Mouse (Mus musculus): ENCODE data around the gene Atp23. TPM values are rescaled to one million over a fixed set of nuclear protein-coding genes. Genes with fewer than 3 reads are reported as not detected.

Gene Atp23
- total RNA-seq, 1 experiment = 12.1 TPM

DNA sequence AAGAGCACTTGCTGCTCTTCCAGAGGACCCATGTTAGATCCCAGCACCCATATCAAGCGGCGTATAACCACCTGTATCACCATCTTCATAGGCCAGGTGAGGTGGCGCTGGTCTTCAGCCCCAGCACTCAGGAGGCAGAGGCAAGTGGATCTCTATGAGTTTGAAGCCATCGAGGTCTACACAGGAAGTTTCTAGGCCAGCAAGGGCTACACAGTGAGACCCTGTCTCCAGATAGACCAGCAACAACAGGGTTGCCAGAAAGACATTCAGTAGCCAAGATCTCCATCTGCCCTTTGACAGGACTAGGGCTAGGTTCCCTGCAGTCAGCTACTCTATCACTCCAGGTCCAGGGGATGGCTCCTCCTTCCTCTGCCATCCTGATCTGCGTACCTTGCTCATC is 5.7 kb upstream of the Atp23 start:
- in situ Hi-C loops (cut with MboI; ENCODE audit: low sequenced_read_pairs in 2 of 2, unreplicated experiment in 2 of 2) = no loop called here
- no peak overlapping the region for H3K4me3 ChIP-seq (ENCODE audit: insufficient read depth in 1 of 2, low read depth in 1 of 2, low read length in 2 of 2, poor library complexity in 1 of 2, severe bottlenecking in 1 of 2)
- TF ChIP-seq HCFC1 (IDR thresholded peaks at IDR 0.05; ENCODE audit: borderline replicate concordance, insufficient read depth, low read length) = no peak
- TF ChIP-seq ZNF384 (IDR thresholded peaks at IDR 0.05; ENCODE audit: low read depth, low read length) = no peak
- no peak for TF ChIP-seq ZC3H11A (IDR thresholded peaks at IDR 0.05; ENCODE audit: borderline replicate concordance, low read depth, low read length)
- TF ChIP-seq MAFK (IDR thresholded peaks at IDR 0.05; ENCODE audit: insufficient read depth, low read depth, low read length) = no peak
- no peak for TF ChIP-seq CHD2 (IDR thresholded peaks at IDR 0.05; ENCODE audit: low read depth, low read length)
- no peaks in the 10 kb centered on the region for H3K36me3 ChIP-seq (ENCODE audit: control insufficient read depth, insufficient read depth, low read length, poor library complexity, severe bottlenecking)
- no peaks in the 10 kb centered on the region for H3K9me3 ChIP-seq (ENCODE audit: control insufficient read depth, insufficient read depth, low read depth, low read length)
- H3K27ac ChIP-seq (ENCODE audit: insufficient read depth, low read depth, low read length, poor library complexity, severe bottlenecking) = no peak overlapping the region
- H3K4me1 ChIP-seq (ENCODE audit: control insufficient read depth in 2 of 2, insufficient read depth in 2 of 2, low read length in 2 of 2, poor library complexity in 1 of 2) = peaks cover 3 to 4% of the 10 kb centered on the region in 2 experiments; a peak in 3 of 4 replicates
- H3K9ac ChIP-seq (ENCODE audit: insufficient read depth, low read depth, low read length, poor library complexity, severe bottlenecking) = no peak overlapping the region
- no peak for DNase-seq (ENCODE audit: low read depth, low spot score)

DNA sequence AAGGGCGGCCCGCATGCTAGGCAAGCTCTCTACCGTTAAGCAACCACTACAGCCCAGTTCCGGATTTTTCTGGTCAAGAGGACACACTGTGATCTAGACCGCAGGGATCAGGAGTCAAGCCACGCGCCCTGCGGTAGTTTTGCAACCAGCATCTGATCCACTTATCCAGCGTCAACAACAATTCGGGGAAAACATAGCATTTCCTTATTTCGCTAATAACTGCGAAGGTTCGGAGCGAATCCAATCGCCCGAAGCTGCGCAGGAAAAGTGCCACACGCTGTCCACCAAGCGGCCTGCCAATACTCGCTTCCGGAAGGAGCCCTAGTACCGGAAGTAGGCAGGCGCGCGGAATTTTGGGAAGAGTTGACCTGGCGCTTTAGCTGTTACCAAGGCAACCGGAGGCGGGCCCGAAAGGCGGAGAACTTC is 4.5 kb upstream of the Atp23 start:
- Histone ChIP-seq H3K9me3 (ENCODE audit: control insufficient read depth, insufficient read depth, low read depth, low read length) (no peaks in the 10 kb centered on the region), H3K27ac (ENCODE audit: insufficient read depth, low read depth, low read length, poor library complexity, severe bottlenecking) (peak overlapping the region; percentile 82), H3K4me3 (ENCODE audit: insufficient read depth in 1 of 2, low read depth in 1 of 2, low read length in 2 of 2, poor library complexity in 1 of 2, severe bottlenecking in 1 of 2) (peak overlapping the region; percentile 85 to 95), H3K9ac (ENCODE audit: insufficient read depth, low read depth, low read length, poor library complexity, severe bottlenecking) (peak overlapping the region; percentile 92), H3K4me1 (ENCODE audit: control insufficient read depth in 2 of 2, insufficient read depth in 2 of 2, low read length in 2 of 2, poor library complexity in 1 of 2) (peaks cover 3 to 4% of the 10 kb centered on the region in 2 experiments; a peak in 3 of 4 replicates), H3K36me3 (ENCODE audit: control insufficient read depth, insufficient read depth, low read length, poor library complexity, severe bottlenecking) (no peaks in the 10 kb centered on the region)
- peak; percentile 95 for DNase-seq (ENCODE audit: low read depth, low spot score)
- in situ Hi-C loops (cut with MboI; ENCODE audit: low sequenced_read_pairs in 2 of 2, unreplicated experiment in 2 of 2) = no loop called here
- no peak for TF ChIP-seq ZC3H11A (IDR thresholded peaks at IDR 0.05; ENCODE audit: borderline replicate concordance, low read depth, low read length)
- TF ChIP-seq HCFC1 (IDR thresholded peaks at IDR 0.05; ENCODE audit: borderline replicate concordance, insufficient read depth, low read length) = 0 out of 2 replicates have a peak, but pooled peaks have one; percentile 70

DNA sequence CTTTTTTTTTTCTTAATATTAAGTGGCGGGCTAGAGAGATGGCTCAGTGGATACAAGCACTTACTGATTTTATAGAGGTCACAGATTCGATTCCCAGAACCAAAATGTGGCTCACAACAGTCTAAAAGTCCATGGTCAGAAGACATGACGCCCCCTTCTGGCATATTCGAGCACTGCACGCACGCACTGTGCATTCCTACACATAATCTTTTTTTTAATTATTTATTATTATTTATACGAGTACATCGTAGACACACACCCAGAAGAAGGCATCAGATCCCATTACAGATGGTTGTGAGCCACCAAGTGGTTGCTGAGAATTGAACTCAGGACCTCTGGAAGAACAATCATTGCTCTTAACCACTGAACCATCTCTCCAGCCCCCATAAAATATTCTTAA is 3.9 kb upstream of the Atp23 start:
- Histone ChIP-seq H3K4me1 (ENCODE audit: control insufficient read depth in 2 of 2, insufficient read depth in 2 of 2, low read length in 2 of 2, poor library complexity in 1 of 2) (peaks cover 3 to 4% of the 10 kb centered on the region in 2 experiments), H3K36me3 (ENCODE audit: control insufficient read depth, insufficient read depth, low read length, poor library complexity, severe bottlenecking) (no peaks in the 10 kb centered on the region), H3K4me3 (ENCODE audit: insufficient read depth in 1 of 2, low read depth in 1 of 2, low read length in 2 of 2, poor library complexity in 1 of 2, severe bottlenecking in 1 of 2) (peak overlapping the region; percentile 85 to 95), H3K9ac (ENCODE audit: insufficient read depth, low read depth, low read length, poor library complexity, severe bottlenecking) (peak overlapping the region; percentile 92), H3K9me3 (ENCODE audit: control insufficient read depth, insufficient read depth, low read depth, low read length) (no peaks in the 10 kb centered on the region), H3K27ac (ENCODE audit: insufficient read depth, low read depth, low read length, poor library complexity, severe bottlenecking) (peak overlapping the region; percentile 82; the same call in 1 of the 2 replicates)
- TF ChIP-seq MAFK (IDR thresholded peaks at IDR 0.05; ENCODE audit: insufficient read depth, low read depth, low read length) = no peak
- TF ChIP-seq HCFC1 (IDR thresholded peaks at IDR 0.05; ENCODE audit: borderline replicate concordance, insufficient read depth, low read length) = no peak
- no peak for TF ChIP-seq CHD2 (IDR thresholded peaks at IDR 0.05; ENCODE audit: low read depth, low read length)
- no peak for TF ChIP-seq ZNF384 (IDR thresholded peaks at IDR 0.05; ENCODE audit: low read depth, low read length)
- TF ChIP-seq ZC3H11A (IDR thresholded peaks at IDR 0.05; ENCODE audit: borderline replicate concordance, low read depth, low read length) = no peak
- in situ Hi-C loops (cut with MboI; ENCODE audit: low sequenced_read_pairs in 2 of 2, unreplicated experiment in 2 of 2) = no loop called here
- no peak for DNase-seq (ENCODE audit: low read depth, low spot score)

DNA sequence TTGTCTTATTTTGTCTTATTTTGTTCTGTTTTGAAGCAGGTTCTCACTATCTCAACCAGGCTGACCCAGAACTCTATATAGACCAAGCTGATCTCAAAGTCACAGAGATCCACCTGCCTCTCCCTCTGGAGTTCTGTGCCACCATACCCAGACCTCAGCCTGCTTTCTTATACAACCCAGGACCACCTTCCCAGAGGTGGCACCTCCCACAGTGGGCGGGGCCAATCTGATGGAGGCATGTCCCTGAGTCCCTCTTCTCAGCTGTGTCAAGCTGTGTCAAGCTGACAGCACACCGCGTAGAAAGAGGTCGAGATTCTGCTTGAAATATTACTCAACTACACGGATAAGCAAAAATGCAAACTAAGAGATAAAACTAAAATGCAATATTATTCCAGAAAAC is 3.1 kb upstream of the Atp23 start:
- H3K9me3 ChIP-seq (ENCODE audit: control insufficient read depth, insufficient read depth, low read depth, low read length) = no peaks in the 10 kb centered on the region
- TF ChIP-seq ZNF384 (IDR thresholded peaks at IDR 0.05; ENCODE audit: low read depth, low read length) (no peak), MAFK (IDR thresholded peaks at IDR 0.05; ENCODE audit: insufficient read depth, low read depth, low read length) (no peak), HCFC1 (IDR thresholded peaks at IDR 0.05; ENCODE audit: borderline replicate concordance, insufficient read depth, low read length) (no peak), ZC3H11A (IDR thresholded peaks at IDR 0.05; ENCODE audit: borderline replicate concordance, low read depth, low read length) (no peak), CHD2 (IDR thresholded peaks at IDR 0.05; ENCODE audit: low read depth, low read length) (no peak)
- H3K4me3 ChIP-seq (ENCODE audit: insufficient read depth in 1 of 2, low read depth in 1 of 2, low read length in 2 of 2, poor library complexity in 1 of 2, severe bottlenecking in 1 of 2) = no peak overlapping the region
- in situ Hi-C loops (cut with MboI; ENCODE audit: low sequenced_read_pairs in 2 of 2, unreplicated experiment in 2 of 2) = no loop called here
- peaks cover 3 to 7% of the 10 kb centered on the region in 2 experiments for H3K4me1 ChIP-seq (ENCODE audit: control insufficient read depth in 2 of 2, insufficient read depth in 2 of 2, low read length in 2 of 2, poor library complexity in 1 of 2)
- H3K36me3 ChIP-seq (ENCODE audit: control insufficient read depth, insufficient read depth, low read length, poor library complexity, severe bottlenecking) = no peaks in the 10 kb centered on the region
- no peak overlapping the region for H3K27ac ChIP-seq (ENCODE audit: insufficient read depth, low read depth, low read length, poor library complexity, severe bottlenecking)
- H3K9ac ChIP-seq (ENCODE audit: insufficient read depth, low read depth, low read length, poor library complexity, severe bottlenecking) = no peak overlapping the region
- DNase-seq (ENCODE audit: low read depth, low spot score) = peak; percentile 65

DNA sequence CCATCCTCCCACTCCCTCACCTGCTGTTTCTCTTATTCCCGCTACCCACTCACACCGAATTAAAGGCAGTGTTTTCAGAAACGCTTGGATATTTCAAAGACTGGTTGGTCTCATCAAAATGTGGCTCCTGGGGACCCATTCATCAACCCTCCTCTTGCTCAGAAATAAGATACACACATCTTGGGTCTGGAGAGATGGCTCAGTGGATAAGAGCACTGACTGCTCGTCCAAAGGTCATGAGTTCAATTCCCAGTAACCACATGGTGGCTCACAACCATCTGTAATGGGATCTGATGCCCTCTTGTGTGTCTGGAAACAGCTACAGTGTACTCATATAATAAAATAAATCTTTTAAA is 311 bp upstream of the Atp23 start:
- no peak overlapping the region for H3K27ac ChIP-seq (ENCODE audit: insufficient read depth, low read depth, low read length, poor library complexity, severe bottlenecking)
- in situ Hi-C loops (cut with MboI; ENCODE audit: low sequenced_read_pairs in 2 of 2, unreplicated experiment in 2 of 2) = no loop called here
- peak overlapping the region in 1 of 2 experiments; percentile 90; a peak in 2 of 4 replicates for H3K4me3 ChIP-seq (ENCODE audit: insufficient read depth in 1 of 2, low read depth in 1 of 2, low read length in 2 of 2, poor library complexity in 1 of 2, severe bottlenecking in 1 of 2)
- H3K9ac ChIP-seq (ENCODE audit: insufficient read depth, low read depth, low read length, poor library complexity, severe bottlenecking) = no peak overlapping the region
- H3K9me3 ChIP-seq (ENCODE audit: control insufficient read depth, insufficient read depth, low read depth, low read length) = no peaks in the 10 kb centered on the region
- no peak for DNase-seq (ENCODE audit: low read depth, low spot score)
- peaks cover 3 to 7% of the 10 kb centered on the region in 2 experiments for H3K4me1 ChIP-seq (ENCODE audit: control insufficient read depth in 2 of 2, insufficient read depth in 2 of 2, low read length in 2 of 2, poor library complexity in 1 of 2)
- peaks cover 2% of the 10 kb centered on the region for H3K36me3 ChIP-seq (ENCODE audit: control insufficient read depth, insufficient read depth, low read length, poor library complexity, severe bottlenecking)
- no peak for TF ChIP-seq ZNF384 (IDR thresholded peaks at IDR 0.05; ENCODE audit: low read depth, low read length)
- TF ChIP-seq CHD2 (IDR thresholded peaks at IDR 0.05; ENCODE audit: low read depth, low read length) = no peak
- TF ChIP-seq ZC3H11A (IDR thresholded peaks at IDR 0.05; ENCODE audit: borderline replicate concordance, low read depth, low read length) = no peak
- TF ChIP-seq HCFC1 (IDR thresholded peaks at IDR 0.05; ENCODE audit: borderline replicate concordance, insufficient read depth, low read length) = no peak
- no peak for TF ChIP-seq MAFK (IDR thresholded peaks at IDR 0.05; ENCODE audit: insufficient read depth, low read depth, low read length)
